Mouse (Mus musculus) embryonic fibroblast, embryonic 13.5 days (primary cell): Measurements from ENCODE around the gene Bmpr1a.

ENCODE experiments used
- CTCF ChIP-seq: IDR thresholded peaks from 2 replicates; pipeline ENCODE4 v1.5.1; 2011; ENCODE audit warnings: mild to moderate bottlenecking, control low read depth, low read length, moderate library complexity, borderline replicate concordance; ENCODE audit not compliant: insufficient read depth
- POLR2A ChIP-seq: IDR thresholded peaks from 2 replicates; pipeline ENCODE4 v1.6.1; 2011; ENCODE audit warnings: low read depth, mild to moderate bottlenecking, control low read depth, low read length, moderate library complexity

DNA sequence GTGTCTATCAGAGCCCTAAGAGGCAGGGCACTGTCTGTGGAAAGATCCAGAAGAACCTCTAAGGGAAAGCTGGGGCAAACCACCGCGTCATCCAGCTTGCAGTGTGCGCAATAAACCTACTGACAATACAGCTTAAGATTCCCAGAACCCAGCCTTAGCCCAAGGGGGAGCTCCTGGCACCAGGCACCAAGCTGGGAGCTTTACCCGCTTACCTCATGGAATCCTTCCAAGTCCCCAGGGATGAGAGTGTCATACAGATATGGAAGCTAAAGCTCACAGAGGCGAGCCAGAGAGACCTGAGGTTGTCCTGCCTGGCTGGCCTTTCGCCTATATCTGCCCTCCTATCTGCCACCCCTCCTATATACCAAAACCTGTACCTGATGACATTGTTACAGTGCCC, 40.5 kb upstream of the Bmpr1a start:
- TF ChIP-seq CTCF (no peak), POLR2A (no peak)
